ENCODE assay signal across 8 mouse cellular contexts in genomic region chr17:35120745-35121142, GRCm38 (mm10). TPM values are rescaled to one million over a fixed set of nuclear protein-coding genes. Genes with fewer than 3 reads are reported as not detected.
DNase-seq lines count a peak whose midpoint lies in the region; ATAC-seq and TF ChIP-seq lines count a peak whose summit lies in the region.

No protein-coding gene starts in this region.

- peaks cover 42% of the 10 kb centered on the region for H3K36me3 ChIP-seq in forebrain, embryonic 15.5 days
- peaks cover 32% of the 10 kb centered on the region for H3K36me3 ChIP-seq in midbrain, embryonic 15.5 days (replicated peaks)

- H3K9me3 ChIP-seq in forebrain, embryonic 15.5 days = no peaks in the 10 kb centered on the region
- H3K9me3 ChIP-seq in midbrain, embryonic 15.5 days = no peaks in the 10 kb centered on the region

- no peaks in the 10 kb centered on the region for H3K27me3 ChIP-seq in forebrain, embryonic 15.5 days
- no peaks in the 10 kb centered on the region for H3K27me3 ChIP-seq in midbrain, embryonic 15.5 days (replicated peaks)

- no peak for ATAC-seq in forebrain, embryonic 15.5 days (replicated peaks)
- ATAC-seq in midbrain, embryonic 15.5 days (replicated peaks) = no peak

- H3K9ac ChIP-seq in forebrain, embryonic 15.5 days (replicated peaks) = peak overlapping the region; percentile 98
- H3K9ac ChIP-seq in midbrain, embryonic 15.5 days = peak overlapping the region; percentile 84

- DNase-seq in left cerebral cortex, adult 2 months (ENCODE audit: extremely low spot score in 1 of 2, low spot score in 2 of 2) = no peak
- no peak for DNase-seq in left cerebral cortex, adult 18-20 months (ENCODE audit: low spot score in 2 of 2)
- DNase-seq in brain, adult 2 months (ENCODE audit: low read depth, low spot score) = peak; percentile 31
- peak; percentile 68 for DNase-seq in kidney, postnatal 10 days
- DNase-seq in layer of hippocampus, adult 11-12 months (ENCODE audit: low spot score) = no peak
- no peak for DNase-seq in urinary bladder, postnatal 25 days (ENCODE audit: low spot score)

- intact Hi-C loops in left cerebral cortex, adult 2 months (cut with DNase I) = loop anchor here (1.0 to 5.0 kb wide), 3 partner anchors 15 to 118 kb away; partner anchors contain the start of genes Bag6, Nfkbil1 and Vars

- peak overlapping the region; percentile 93 for H3K4me2 ChIP-seq in forebrain, embryonic 15.5 days (replicated peaks)
- H3K4me2 ChIP-seq in midbrain, embryonic 15.5 days = peak overlapping the region; percentile 92

- peaks cover 30% of the 10 kb centered on the region for H3K4me1 ChIP-seq in forebrain, embryonic 15.5 days
- H3K4me1 ChIP-seq in midbrain, embryonic 15.5 days = peaks cover 27% of the 10 kb centered on the region

- under 1% methylated on average over 33 of the region's 33 CpGs for WGBS in forebrain, embryonic 15.5 days
- under 1% methylated on average over 33 of the region's 33 CpGs for WGBS in midbrain, embryonic 15.5 days

- H3K27ac ChIP-seq in left cerebral cortex, adult 2 months = peak overlapping the region; percentile 92
- peak overlapping the region; percentile 74 for H3K27ac ChIP-seq in forebrain, embryonic 15.5 days (replicated peaks)
- peak overlapping the region; percentile 78 for H3K27ac ChIP-seq in midbrain, embryonic 15.5 days

- TF ChIP-seq CTCF in left cerebral cortex, adult 2 months (IDR thresholded peaks at IDR 0.05) = no peak

- peak overlapping the region; percentile 97 for H3K4me3 ChIP-seq in left cerebral cortex, adult 2 months
- peak overlapping the region; percentile 94 for H3K4me3 ChIP-seq in forebrain, embryonic 15.5 days
- H3K4me3 ChIP-seq in midbrain, embryonic 15.5 days = peak overlapping the region; percentile 77

RNA-seq across cellular contexts. Expression of gene Gpank1, which starts 0.5 kb away (rescaled TPM):
- 10 to 100 TPM; 14.8 to 15.0 TPM for total RNA-seq in left cerebral cortex, adult 2 months (2021)
- total RNA-seq in left cerebral cortex, adult 18-20 months (2021) = 10 to 100 TPM; 15.9 to 16.4 TPM
- 29.3 and 32.0 TPM in 2 replicates for polyA plus RNA-seq in forebrain, embryonic 15.5 days (2015; fragmentation: Nextera tagmentation; extraction: Ambion mirVana)
- 25.9 and 28.9 TPM in 2 replicates for polyA plus RNA-seq in midbrain, embryonic 15.5 days (2015; fragmentation: Nextera tagmentation; extraction: Ambion mirVana)

RNA-seq across cellular contexts. Expression of gene Csnk2b, which starts 1.1 kb away (rescaled TPM):
- total RNA-seq in left cerebral cortex, adult 2 months (2021) = 100 to 1,000 TPM; 177 to 187 TPM
- 100 to 1,000 TPM; 192 to 198 TPM for total RNA-seq in left cerebral cortex, adult 18-20 months (2021)
- polyA plus RNA-seq in forebrain, embryonic 15.5 days (2015; fragmentation: Nextera tagmentation; extraction: Ambion mirVana) = 307 and 309 TPM in 2 replicates
- polyA plus RNA-seq in midbrain, embryonic 15.5 days (2015; fragmentation: Nextera tagmentation; extraction: Ambion mirVana) = 316 and 319 TPM in 2 replicates

RNA-seq across cellular contexts. Expression of gene D17H6S53E, which starts 5.4 kb away (rescaled TPM):
- total RNA-seq in left cerebral cortex, adult 2 months (2021) = 10 to 100 TPM; 27.0 to 28.5 TPM
- 10 to 100 TPM; 31.5 to 32.2 TPM for total RNA-seq in left cerebral cortex, adult 18-20 months (2021)
- 8.7 TPM in 2 replicates for polyA plus RNA-seq in forebrain, embryonic 15.5 days (2015; fragmentation: Nextera tagmentation; extraction: Ambion mirVana)
- 8.3 and 9.6 TPM in 2 replicates for polyA plus RNA-seq in midbrain, embryonic 15.5 days (2015; fragmentation: Nextera tagmentation; extraction: Ambion mirVana)

RNA-seq across cellular contexts. Expression of gene Ly6g5b, which starts 5.5 kb away (rescaled TPM):
- total RNA-seq in left cerebral cortex, adult 2 months (2021) = under 1 TPM; 0.79 TPM
- under 1 TPM; 0.28 to 0.72 TPM for total RNA-seq in left cerebral cortex, adult 18-20 months (2021)
- 1.2 and 1.3 TPM in 2 replicates for polyA plus RNA-seq in forebrain, embryonic 15.5 days (2015; fragmentation: Nextera tagmentation; extraction: Ambion mirVana)
- 1.1 and 2.2 TPM in 2 replicates for polyA plus RNA-seq in midbrain, embryonic 15.5 days (2015; fragmentation: Nextera tagmentation; extraction: Ambion mirVana)

RNA-seq across cellular contexts. Expression of gene Apom, which starts 11.1 kb away (rescaled TPM):
- total RNA-seq in left cerebral cortex, adult 2 months (2021) = not detected
- not detected for total RNA-seq in left cerebral cortex, adult 18-20 months (2021)
- polyA plus RNA-seq in forebrain, embryonic 15.5 days (2015; fragmentation: Nextera tagmentation; extraction: Ambion mirVana) = 0.28 and 0.31 TPM in 2 replicates
- 0.56 and 1.4 TPM in 2 replicates for polyA plus RNA-seq in midbrain, embryonic 15.5 days (2015; fragmentation: Nextera tagmentation; extraction: Ambion mirVana)

Comparison
In these comparisons a context has a peak if more than half of its experiments do, and no peak if none do; other contexts are left out.
1. DNase-seq: peak in brain, adult 2 months (single experiment) and kidney, postnatal 10 days (single experiment); none in left cerebral cortex, adult 2 months (0 of 2), left cerebral cortex, adult 18-20 months (0 of 2), layer of hippocampus, adult 11-12 months (single experiment) and urinary bladder, postnatal 25 days (single experiment).
2. Peak in every context shown above with its lines, with median percentiles within 50 percentile points of each other: H3K27ac ChIP-seq and H3K4me3 ChIP-seq.